Mouse (Mus musculus): ENCODE results near the gene Tenm4. TPM values are rescaled to one million over a fixed set of nuclear protein-coding genes. Genes with fewer than 3 reads are reported as not detected.

Gene Tenm4
- total RNA-seq, 2 experiments from 2014 or later: 1.1 to 5.7 TPM

DNA sequence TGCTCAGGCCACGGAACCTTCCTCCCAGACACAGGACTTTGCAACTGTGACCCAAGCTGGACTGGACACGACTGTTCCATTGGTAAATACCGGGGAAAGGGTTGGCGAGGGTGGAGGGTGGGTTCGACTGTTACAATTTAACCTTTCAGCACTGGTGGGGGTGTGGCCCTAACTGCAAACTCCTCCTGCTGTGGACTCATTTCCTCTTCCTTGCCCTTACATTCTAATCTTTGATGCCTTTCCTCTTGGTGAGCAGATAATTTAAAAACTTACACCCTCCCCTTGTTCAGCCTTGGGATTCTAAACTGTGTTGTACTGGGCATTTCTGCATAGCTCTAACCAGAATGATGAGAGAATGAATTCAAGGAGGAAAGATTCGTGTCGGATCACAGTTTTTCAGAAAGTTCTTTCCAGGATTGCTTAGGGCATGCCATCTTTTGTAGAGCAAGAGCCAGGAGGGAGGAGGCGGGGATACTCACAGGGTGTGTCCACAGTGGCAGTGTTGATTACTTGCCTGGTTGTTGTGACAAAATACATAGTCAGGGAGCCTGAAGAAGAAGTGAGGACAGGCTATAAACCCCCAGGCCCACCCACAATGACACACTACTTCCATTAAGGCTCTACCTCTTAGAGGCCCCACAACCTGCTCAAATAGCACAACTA, 607.0 kb downstream of the Tenm4 start:
- no peak for DNase-seq

DNA sequence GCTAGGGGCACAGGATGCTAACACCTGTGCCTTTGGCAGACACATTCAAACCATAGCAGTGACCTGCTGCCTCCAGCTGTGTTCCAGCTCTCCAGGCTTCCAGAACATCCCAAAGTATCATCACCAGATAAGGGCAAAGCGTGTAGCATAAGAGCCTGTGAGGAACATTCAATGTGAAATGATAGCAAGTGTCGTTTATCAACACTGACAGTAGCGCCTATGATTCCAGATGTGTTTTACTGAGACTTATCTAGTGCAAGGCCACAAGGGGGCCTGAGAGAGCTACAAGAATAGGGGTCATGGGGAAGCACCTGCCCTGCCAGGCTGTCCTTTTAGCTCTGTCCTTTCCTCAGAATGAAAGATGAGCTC, 607.5 kb downstream of the Tenm4 start:
- DNase-seq: no peak

DNA sequence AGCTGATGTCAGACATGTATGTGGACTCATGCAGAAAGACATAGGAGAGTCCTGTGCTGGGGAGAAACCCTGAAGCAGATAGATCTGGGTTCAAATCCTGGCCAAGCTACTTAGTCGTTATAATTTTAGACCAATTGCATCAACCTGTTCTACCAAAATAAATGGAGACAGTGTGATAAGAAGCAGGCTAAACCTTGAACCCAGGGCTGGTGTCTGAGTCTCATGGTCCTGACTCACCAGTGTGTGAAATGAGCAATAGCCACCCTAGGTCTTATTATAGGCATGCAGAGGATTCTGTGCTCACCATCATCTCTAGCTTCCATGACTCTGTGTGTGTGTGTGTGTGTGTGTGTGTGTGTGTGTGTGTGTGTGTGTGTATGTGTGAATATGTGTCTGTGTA, 609.5 kb downstream of the Tenm4 start:
- no peak for DNase-seq

DNA sequence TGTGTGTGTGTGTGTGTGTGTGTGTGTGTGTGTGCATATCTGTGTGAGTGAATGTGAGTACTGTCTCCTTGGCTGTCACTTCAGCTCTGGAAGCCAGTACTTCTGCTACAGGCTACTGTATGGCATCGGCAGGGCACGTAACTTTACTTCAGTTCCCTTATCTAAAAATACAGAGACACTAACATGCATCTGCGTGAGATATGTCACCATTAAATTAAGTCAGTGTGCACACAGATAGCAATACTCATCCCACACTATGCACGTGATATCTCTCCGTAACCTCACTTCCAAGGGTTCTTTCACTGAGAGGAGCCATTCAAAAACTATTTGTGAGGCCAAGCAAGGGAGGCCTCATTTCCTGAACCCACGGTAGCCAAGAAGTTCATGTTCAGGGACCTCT, 610.0 kb downstream of the Tenm4 start:
- DNase-seq: no peak

DNA sequence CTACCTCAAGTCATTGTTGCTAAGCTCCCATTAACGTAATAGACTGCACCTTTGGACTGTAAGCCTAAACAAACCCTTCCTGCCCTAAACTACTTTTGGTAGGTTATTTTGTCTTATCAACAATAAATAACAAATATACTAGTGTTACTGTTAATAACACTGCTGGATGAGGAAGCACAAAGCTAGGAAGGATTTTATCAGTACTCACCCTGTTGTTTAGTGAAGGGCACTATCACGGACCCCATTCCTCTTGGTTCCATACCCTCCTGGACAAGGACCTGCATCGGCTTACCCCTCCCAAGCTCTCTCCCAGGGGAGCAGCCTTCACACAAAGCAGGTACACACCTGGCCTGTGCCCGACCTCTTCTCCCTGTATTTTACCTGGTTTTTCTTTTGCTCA, 611.6 kb downstream of the Tenm4 start:
- DNase-seq: no peak

DNA sequence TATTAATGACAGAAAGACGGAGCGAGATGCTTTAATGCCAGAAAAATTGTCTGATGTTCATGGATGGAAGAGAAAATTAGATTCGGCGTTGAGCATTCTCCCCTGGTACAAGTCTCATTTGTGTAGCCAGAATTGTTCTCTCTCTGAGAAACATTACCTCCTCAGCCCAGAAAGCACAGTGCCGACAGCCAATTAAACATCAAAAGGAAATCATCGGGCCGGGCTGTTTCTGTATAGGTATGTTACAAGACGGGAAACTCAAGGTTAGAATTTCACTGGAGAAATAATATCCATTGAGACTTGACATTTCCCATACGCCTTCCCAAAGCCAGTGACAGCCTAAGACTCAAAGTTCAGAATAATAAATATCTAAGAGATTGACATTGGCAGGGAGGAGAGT, 614.8 kb downstream of the Tenm4 start:
- no peak for DNase-seq

DNA sequence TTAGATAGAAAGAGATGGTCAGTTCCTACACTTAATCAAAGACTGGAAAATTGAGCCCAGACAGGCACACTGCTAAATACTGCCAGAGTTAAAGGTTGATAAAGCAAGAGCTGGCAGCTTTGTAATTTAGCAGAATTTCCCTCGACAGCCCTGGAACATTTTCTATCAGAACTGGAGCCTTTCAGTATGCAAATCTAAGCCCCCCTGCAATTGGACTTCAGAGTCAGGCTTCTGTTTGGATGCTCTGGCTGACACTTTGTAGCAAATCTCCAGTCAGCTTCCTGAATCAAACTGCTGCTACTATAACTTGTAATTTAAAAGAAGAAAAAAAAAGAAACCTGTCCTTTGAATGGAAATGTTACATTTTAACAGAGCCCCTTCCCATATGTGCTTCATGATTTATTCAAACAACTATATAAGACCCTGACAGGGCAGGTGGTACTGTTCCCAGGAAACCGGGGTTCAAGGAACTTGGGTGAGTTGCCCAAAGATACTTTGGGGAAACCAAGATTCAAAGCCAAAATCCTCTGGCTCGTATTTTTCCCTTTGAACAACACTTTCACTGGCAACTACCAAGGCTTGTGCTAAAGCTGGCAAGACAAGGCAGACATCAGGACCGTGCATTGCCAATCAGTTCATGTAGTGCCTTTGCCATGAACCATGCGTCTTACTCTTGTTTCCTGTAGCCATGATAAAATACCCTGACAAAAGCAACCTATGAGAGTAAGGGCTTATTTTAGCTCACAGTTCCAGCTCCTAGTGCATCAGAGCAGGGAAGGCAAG, 615.4 kb downstream of the Tenm4 start:
- no peak for DNase-seq

DNA sequence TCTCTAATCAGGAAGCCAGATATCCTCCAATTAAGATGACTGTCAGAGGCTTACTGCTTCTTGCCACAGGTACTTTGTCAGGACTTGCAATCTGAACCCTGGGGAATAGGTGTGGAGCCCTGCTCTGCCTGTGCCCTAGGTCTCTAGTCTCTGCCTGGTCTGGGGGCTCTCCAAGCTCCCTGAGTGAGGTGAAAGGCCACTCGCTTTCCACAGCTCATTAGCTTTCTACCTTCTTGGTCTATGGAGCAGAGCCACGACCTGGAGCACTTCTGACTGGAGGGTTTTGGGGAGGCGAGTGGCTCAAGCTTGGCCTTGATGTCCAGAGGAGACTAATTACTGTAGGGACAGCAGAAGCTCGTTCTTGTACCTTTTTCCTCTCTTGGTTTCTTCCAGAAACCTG, 617.1 kb downstream of the Tenm4 start:
- DNase-seq: no peak

DNA sequence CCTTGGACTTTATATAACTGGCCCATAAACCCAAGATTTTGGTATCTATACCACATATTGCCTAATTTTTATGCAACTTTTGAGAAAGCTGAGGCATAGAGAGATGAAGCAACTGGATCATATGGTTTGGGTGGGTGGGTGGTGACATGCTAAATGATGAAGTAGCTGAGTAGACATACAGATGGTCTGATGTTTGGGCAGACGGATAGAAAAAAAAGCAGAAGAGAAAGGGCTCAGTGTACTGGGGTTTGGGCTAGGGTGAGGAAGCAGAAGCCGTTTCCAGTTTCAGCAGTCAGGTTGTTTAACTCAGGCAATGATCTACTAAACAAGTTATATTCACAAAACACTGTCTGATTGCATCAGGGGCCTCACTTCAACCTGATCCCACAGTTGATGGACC, 619.3 kb downstream of the Tenm4 start:
- no peak for DNase-seq

DNA sequence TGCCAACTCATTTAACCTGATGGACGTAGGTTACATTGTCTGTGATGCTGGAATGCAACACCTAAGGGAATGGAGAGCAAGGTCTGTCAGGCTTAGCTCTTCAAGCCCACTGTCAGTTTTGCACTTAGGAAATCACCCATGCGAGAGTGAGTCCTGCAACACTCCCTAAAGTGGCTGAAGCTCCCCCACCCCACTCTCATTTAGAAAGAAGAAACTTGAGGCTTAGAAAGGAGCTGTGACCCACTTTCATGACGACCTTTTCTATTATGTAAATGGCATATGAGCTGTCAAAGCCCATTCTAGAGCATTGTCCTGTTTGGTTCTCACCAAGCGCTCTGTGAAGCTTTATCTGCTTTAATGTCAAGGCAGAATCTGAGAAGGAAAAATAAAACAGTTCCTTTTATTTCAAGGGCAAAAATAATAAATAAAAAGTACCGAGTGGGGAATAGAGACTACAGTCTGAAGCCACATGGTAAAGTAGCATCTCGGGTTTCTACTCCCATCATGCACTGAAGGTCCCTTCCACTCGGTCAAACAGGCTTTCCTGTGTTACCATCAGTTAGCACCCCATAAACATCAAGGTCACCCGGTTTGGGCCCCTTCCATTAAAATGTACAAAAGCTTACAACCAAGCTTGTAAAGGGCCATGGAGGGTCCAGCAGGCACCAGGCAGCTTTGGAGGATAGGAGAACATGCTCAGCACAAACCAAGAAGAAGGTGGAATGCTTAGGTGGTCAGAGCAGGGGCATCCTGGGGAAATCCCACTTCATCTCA, 621.6 kb downstream of the Tenm4 start:
- no peak for DNase-seq

DNA sequence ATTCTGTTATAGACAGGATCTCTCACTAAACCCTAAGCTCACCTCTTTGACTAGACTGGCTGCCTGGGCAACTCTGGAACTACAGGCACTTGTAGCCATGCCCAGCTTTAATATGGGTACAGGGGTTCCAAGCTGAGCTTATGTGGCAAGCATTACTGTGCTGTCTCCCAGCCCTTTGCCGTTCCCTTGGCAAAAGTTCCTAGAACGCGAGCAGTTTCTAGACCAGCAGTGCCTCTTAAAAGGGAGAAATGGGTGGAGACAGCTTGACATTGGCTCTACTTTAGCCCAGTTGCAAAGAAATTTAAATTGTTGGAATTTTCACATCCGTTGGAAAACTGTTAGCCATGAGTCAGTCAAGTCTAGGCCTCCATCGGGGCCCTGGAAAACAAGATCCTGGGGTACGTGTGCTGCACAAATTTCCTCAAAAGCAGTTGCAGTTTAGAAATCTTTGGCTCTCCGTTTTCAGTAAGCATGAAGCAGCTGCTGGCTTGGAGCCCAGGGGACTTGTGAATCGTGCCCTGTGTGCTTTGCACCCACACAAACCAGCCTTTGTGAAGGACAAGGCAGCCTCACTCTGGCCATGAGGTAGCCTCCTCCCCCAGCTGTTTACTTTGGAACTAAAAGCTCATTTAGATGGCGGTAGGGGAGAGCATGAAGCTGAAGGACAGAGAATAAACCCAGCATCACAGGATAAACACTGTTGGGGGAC, 625.1 kb downstream of the Tenm4 start:
- peak; percentile 50 for DNase-seq

DNA sequence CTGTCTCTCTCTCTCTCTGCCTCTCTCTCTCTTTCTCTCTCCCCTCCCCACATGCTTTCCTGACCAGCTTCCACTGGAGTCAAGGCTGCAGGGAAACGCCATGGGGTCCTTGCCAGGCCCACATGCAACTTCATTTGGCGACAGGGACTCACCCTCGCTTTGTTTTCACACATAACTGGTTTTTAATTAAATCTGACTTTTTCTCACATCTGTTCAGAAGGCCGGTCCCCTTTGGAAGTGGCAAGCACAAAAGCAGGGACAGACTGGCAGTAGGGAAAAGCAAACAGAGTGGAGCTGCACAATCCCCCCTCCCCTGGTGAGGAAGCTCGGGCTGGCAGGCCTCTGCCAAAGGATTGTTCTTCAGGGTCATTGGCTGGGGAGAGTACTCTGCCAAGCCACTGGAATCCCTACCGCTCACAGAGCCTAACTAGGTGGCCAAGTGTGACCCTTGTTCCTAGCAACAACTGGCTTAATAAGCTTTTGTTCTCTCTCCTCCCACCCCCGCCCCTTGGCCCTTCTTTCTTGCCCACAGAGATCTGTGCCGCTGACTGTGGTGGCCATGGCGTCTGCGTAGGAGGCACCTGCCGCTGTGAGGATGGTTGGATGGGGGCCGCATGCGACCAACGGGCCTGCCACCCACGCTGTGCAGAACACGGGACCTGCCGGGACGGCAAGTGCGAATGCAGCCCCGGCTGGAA, 625.9 kb downstream of the Tenm4 start:
- no peak for DNase-seq

DNA sequence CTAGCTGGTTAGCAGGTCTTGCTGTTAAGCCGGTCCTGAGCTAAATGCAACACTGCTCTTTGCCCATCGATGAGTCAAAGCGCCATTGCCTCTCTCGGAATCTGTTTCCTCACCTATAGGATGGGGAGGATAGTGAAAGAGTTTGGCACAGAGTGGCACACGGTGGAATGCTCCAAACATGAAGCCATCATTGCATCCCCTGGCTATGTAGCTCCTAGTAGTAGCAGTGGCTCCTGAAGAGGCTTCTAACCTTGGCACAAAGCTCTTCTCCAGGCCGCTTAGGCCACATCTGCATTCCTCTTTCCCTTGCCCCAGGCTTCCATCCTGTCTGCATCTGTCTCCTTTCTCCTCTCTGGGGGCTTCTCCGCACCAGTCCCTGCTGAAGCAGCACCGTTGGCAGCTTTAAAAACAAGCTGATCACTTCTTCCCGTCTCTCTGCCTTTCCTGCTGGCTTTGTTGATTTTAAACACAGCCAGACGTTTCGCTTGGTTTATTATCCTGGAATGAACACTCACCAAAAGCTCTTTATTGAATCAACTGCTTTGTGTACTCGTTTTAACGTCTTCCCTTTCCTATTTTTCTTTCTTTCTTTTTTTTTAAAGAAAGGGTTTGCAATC, 626.8 kb downstream of the Tenm4 start:
- DNase-seq: no peak

DNA sequence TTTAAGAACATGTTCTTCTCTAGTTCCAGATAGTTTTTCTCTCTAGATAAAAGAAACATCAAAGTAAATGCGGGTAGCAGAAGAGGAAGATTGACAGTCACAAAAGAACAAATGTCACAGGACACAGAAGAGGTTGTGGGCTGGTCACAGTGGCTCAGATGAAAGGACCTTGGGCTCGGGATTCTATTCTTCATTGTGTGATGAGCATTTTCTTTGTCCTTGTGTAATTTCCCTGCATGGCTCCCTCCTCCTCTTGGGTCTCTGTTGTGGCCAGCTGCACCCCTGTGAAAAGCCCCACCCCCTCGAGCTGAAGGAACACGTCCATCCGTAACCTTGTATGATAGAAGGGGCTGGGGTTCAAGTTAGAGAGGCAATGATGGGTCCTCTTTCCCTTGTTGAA, 628.8 kb downstream of the Tenm4 start:
- DNase-seq: no peak

DNA sequence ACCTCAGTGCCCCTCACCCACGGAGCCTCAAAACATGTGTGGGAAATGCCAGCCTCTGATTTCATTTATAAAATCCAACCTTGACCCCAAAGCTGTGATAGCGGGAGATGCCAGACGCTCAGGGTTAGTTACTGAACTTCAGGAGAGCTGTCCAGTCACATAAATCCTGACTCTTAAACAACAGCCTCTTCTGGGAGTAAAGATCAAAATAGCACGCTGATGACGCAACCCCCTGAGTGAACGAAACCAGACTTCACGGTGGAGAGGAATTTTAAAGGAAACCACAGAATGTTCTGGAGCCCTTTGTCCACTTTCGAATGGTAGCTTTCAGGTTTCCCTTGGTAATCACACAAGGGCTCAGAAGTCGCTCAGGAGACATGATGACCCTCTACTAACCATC, 630.3 kb downstream of the Tenm4 start:
- no peak for DNase-seq

DNA sequence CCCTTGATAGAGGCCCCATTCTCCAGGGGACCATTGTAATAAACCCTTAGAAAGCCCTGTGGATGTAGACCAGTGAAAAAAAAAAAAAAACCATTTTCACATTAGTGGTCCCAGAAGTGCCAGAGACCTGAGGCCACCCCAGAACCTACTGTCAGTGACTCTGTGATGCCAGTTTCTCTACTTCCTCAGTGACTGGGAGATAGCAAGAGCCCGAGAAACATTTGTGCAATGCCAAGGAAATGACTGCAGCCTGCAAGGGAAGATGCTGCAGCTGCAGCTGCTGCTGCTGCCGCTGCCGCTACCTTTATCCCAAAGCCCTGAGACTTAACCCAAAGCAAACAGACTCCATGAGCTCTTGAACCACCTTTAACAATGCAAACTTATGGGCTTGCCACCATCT, 631.2 kb downstream of the Tenm4 start:
- DNase-seq: no peak

DNA sequence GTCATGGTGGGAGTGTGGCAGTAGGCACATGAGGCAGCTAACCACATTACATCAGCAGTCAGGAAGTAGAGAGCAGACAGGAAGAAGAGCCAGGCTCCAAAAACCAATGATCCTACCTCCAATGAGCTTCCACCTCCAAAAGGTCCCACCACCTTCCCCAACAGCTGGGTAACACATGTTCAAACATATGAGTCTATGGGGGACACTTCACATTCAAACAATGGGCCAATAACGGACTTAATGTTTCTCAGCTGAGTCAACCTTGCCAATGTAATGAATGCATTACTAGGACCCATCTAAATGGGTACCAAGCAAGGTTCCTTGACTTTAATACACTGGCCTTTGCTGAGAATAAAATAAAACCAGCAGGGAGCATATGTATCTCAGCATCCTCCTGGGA, 635.5 kb downstream of the Tenm4 start:
- no peak for DNase-seq

DNA sequence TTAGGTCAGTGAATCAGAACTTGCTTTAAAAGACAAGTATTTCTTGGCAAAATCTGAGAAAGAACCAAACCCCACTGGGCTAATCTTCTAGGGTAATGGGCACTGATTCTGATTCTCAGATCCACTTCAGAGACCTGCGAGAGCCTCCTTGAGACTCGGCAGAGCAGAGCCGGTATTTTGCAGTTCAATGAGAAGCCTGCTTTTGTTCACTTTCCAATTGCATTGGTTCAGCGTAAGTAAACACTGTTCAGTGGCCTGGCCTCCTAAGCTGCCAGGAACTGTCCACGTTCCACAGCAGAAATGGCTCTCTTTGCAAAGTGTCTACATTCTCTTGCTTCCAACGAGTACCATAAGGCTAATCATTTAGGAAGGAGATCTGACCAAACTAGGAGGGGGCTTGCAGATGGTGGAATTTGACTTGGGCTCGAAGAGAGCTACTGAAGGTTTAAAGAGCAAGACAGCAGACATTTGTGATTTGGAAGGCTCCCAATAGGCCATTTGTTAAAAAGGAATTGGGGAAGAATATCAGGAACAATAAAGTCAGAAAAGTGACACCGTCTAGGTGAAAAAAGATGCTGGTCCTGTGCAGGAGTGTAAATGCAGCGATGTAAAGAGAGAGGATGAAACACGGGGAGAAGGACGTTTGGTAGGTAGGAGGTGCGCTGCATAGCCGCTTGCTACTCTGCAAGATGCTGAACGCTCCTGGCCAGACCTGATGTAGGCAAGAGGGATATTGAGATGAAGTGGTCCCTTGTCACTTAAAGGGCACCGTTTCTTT, 636.4 kb downstream of the Tenm4 start:
- no peak for DNase-seq

DNA sequence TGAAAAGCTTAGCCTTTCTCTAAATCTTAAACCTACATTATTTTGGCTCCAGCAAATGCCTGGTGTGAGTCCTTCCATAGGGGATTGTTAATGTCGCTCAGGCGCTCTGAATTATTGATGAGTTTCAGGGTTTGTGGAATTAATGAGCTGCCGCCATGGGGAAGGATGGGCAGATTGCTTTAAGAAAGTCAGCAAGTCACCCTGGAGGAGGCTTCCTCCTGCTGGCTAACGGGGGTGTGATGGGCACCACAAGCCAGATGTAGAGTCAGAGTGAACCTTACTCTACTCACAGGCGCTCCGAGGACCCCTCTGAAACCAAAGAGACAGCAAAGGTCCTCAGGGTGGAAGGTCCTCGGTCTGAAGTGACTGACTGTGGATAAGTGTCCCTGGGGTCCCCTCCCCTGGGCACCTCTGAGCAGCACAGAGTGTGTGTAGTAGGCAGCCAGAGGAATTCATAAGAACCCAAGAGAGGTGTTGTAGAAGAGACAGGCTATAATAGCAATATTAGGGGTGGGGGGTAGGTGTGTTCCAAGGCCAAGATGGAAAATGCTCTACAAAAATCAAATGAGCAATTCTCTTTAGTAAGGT, 637.1 kb downstream of the Tenm4 start:
- DNase-seq: no peak

DNA sequence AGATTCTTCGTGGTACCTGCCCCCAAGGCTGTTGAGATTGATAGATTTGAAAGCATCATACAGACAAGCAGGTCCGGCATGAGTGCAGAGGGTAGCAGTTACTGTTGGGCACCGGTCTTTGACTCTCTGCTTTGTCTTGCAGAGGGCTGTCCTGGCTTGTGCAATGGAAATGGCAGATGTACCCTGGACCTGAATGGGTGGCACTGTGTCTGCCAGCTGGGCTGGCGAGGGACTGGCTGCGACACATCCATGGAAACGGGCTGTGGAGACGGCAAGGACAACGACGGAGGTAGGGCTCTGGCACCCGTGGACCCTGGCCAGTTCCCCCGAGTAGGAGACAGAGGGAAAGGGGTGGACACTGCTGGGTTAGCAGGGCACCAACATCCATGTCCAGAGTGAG, 640.6 kb downstream of the Tenm4 start:
- no peak for DNase-seq

Data from gastrocnemius, postnatal 25 days (tissue).